Mouse (Mus musculus) kidney, postnatal 36 days (tissue): Measurements from ENCODE around the gene Prn.

Experiments used
- DNase-seq, 2 experiments: peaks; one replicate each; pipeline ENCODE4 v3.0.0; 2021 to 2022; ENCODE audit warnings: mixed read lengths in 2 of 2

The Prn gene

DNA sequence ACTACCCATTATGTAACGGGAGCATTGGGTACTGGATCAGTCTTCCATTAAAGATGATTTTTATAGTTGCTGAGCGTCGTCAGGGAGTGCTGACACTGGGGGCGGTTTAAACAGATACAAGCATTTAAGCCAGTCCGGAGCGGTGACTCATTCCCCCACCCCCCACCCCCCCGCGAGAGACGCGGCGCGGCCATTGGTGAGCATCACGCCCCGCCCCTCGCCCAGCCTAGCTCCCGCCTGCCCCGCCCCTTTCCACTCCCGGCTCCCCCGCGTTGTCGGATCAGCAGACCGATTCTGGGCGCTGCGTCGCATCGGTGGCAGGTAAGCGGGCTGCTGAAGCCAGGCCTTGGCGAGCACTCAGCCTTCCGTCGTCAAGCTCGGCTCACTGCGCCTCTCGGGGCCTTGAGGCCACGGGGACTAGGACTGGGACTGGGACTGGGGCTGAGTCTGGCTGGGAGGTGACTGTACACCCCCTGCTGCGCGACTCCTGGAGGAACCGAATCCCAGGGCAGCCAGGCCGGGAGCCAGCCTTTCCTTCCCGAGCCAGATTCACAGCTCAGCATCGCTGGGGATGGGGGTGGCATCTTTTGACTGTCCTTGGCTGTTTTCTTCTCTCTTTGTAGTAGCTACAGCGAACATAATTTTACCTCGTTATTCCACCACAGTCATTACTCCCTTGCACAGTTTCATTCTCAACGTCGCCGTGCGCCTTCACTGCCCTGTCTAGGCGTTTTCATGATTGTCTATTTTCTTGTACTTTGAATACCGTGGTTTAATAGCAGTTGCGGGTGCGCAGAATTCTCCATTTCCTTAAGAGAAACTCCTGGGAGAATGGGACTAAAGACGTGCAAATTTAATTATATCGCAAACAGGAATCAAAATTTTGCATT, at the start of gene Prn, which contains the start of gene Prnp:
Gene Prn, plus strand, starts transcription at position 275 of the 890 bp plus-strand sequence.
Gene Prnp, plus strand, starts transcription at position 246 of the 890 bp plus-strand sequence.
- peak; percentile 93 to 97 for DNase-seq

- DNase-seq: no peak
Observed at GRCm38 (mm10) chr2:131862617-131863275, 47.0 kb upstream of the Prn start.

GRCm38 (mm10) chr2:131863472-131863871, 46.3 kb upstream of the Prn start:
- DNase-seq: no peak

GRCm38 (mm10) chr2:131864262-131864796, 45.4 kb upstream of the Prn start:
- no peak for DNase-seq

DNA sequence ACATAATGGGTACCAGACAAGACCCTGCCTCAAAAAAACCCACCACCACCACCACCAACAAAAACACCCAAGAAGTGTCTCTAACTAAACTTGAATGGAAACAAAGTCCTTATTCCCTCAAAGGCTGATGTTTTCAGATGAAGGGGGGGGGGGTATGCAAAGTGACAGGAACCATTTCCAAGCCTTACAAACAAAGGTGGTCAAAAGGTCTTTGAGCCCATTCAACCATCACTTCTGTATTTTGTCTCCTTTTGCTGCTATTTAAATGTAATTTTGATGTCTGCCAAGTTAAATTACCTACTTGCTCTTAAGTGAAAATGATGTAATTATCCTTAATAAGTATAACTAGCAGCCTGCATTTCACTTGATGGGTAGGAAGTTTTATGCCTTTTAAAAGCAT, 43.1 kb upstream of the Prn start:
- DNase-seq: no peak

GRCm38 (mm10) chr2:131868983-131869382, 40.8 kb upstream of the Prn start:
- no peak for DNase-seq

DNA sequence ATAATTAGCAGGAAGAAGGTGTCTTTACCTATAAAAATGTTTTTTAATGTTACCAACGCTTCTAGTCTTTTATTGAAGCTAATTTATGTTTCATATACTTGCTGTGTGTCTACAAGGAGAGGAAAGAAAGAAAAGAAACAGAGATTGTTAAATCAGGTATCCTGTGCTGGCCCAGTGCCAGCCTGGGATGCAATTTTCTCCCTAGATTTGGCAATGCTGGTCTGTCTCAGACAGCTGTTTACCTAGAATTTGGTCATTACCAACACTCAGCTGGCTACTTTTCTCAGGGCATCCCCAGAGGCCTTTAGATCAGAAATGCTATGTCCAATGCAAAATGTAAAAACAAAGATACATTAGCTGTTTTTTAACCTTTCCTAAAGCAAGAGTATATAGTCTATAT, 36.4 kb upstream of the Prn start:
- no peak for DNase-seq

- DNase-seq: no peak
Observed at GRCm38 (mm10) chr2:131876551-131877265, 33.0 kb upstream of the Prn start.

DNA sequence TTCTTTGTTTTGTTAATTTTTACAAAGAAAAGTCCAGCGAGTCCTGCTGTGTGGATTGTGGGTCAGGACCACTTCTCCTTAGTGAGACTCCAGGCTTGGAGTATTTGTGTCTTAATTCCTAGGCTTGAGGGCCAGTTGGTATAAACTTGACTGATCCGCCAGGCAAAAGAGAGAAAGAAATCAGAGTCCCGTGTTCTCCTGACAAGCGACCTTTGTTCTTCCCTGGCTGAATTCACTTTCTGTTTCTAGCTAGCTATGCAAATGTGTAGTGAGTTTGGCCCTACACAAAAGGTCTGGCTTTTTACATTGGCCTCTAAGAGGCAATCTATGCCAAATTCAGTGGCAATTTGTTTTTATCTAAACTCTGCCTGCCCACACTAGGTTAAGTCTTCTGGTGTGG, 28.0 kb upstream of the Prn start:
- DNase-seq: peak; percentile 30 to 68

DNA sequence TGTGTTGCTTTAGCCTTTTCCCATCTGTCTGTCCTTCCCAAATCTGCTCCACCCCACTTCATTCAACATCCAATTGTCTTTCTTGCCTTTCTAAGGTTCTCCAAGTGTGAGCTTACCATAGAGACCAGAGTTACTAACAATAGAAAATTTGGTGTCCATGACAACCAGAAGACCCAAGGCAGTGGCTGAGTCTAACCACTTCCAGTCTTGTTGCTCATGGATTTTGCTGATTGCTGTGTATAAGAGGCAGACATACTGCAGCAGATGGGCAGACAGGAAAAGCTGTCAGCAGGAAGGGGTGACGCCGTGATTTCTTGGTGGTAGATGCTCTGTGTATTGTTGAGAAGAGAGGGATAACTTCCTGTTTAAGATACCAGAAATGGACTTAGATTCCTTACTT, 26.6 kb upstream of the Prn start:
- no peak for DNase-seq

- no peak for DNase-seq
Observed at GRCm38 (mm10) chr2:131886503-131887160, 23.1 kb upstream of the Prn start.

DNA sequence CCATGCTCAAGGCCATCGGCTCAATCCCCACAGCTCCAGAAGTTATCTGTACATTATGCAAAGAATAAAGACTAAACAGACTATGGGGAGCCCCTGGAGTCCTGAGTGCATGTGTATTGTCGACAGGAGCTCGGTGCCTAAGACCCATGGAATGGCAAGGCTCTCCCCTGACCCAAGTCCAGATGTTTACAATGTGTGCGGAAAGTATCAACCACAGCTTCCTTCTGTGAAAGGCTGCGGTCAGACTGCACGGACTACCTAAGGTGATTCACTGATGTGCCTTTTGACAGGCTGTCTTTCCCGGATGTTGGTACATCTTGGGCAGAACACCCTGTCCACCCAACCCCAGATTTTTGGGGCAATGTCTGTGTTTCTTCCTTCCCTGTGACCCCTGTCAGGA, 21.5 kb upstream of the Prn start:
- no peak for DNase-seq

DNA sequence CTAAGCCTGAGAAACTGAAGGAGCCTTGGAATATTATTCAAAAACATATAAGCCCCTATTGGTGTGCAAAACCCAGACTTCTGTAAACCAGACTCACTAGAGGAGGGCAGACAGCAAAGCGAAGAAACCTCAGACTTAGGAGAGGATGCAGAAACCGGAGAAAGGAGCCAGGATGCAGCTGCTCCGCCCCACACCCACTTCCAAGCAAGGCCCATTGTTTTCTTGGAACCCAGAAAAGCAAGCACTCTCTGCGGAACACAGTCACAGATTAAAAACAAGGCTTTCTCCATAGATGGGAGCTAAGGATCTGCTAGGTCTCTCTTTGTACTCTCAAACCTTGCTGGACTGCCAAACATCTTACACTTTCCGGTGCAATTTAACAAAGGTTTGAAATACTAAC, 17.2 kb upstream of the Prn start:
- DNase-seq: no peak

- no peak for DNase-seq
Observed at GRCm38 (mm10) chr2:131895106-131895505, 14.7 kb upstream of the Prn start.

DNA sequence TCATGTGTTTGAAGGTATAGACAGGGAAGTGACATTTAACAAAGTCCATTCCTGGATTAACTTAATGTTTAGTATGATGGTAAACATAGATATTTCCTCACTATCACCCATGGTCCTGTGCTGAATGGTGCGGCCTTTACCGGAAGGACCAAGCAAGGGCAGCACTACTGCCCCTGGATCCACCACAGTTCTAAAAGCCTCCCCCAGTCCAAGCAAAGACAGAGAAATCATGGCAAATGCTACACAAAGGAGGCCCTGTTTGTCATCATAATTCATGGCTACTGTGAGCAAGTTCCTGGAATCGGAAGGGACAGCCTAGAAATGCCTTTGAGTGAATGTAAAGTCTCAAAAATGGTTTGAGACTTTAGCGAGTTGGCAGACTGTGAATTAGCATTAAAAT, 13.7 kb upstream of the Prn start:
- DNase-seq: no peak

- DNase-seq: no peak
Observed at GRCm38 (mm10) chr2:131897336-131898109, 12.2 kb upstream of the Prn start.

GRCm38 (mm10) chr2:131902423-131902822, 7.3 kb upstream of the Prn start:
- DNase-seq: no peak

GRCm38 (mm10) chr2:131902867-131903266, 6.9 kb upstream of the Prn start:
- no peak for DNase-seq

GRCm38 (mm10) chr2:131905025-131905424, 4.7 kb upstream of the Prn start:
- no peak for DNase-seq

GRCm38 (mm10) chr2:131905776-131906175, 4.0 kb upstream of the Prn start:
- DNase-seq: no peak

GRCm38 (mm10) chr2:131906266-131906665, 3.5 kb upstream of the Prn start:
- no peak for DNase-seq

GRCm38 (mm10) chr2:131906846-131907245, 2.9 kb upstream of the Prn start:
- DNase-seq: peak; percentile 48 to 75
